Mouse (Mus musculus): ENCODE results near the gene Gm11639.

The Gm11639 gene

DNA sequence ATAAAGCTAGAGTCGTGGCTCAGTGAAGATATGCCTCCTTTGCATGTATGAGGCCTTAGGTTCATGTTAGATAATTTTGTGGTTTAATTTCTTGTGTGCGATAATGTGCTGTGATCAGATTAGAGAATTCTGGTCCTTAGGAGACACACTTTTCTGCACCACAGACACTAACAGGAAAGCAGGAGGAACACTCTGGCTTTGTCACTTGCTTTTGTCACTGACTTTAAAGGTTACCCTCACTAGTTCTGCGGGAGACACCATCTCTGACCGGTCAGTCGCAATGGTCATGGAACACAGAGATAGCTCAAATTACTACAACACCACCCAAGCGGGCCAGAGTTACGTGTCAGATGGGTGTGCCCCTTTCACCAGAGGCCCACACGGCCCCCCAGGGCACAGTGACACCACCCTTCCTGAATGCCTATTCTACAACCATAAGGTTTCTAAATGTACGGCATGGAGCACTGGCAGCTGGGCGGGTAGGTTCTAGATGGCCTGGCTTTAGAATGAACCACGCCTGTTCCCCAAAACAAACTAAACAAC lies 466.9 kb downstream of the Gm11639 start:
- no peak for DNase-seq (ENCODE audit: low spot score in 2 of 2)

DNA sequence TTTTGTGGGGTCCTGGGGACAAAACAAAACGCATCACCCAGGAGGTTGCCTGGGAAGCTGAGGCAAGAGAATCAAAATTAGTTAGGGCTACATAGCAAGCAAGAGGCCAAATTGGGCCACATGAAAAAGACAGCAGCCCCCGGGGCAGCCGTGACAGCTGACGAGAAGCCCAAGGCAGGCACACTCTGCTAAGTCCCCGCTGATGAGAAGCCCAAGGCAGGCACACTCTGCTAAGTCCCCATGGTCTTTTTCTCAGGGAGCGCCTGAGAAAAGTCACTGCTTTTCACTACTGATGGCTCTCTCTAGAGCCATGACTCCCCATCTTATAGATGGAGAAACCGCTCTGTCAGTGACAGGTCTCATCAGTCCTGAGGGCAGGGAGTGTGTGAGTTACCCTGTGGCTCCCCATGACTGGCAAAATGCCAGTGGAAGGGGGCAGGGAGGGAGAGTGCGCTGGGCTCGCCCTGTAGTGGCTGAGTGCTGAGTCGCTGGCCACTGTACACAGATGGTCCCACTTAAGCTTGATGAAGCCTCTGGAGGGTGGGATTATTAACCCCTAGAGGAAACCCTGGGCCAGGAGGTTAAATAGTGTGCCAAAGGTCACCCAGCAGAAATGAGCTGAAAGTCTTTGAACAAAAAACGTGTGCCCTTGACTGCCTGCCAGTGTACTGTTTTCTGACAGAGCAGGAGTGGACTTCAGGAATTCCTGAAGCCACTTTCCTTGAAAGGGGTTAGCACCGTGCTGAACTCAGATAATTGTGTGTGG lies 467.7 kb downstream of the Gm11639 start:
- DNase-seq (ENCODE audit: low spot score in 2 of 2), result peak; percentile 44 to 54

DNA sequence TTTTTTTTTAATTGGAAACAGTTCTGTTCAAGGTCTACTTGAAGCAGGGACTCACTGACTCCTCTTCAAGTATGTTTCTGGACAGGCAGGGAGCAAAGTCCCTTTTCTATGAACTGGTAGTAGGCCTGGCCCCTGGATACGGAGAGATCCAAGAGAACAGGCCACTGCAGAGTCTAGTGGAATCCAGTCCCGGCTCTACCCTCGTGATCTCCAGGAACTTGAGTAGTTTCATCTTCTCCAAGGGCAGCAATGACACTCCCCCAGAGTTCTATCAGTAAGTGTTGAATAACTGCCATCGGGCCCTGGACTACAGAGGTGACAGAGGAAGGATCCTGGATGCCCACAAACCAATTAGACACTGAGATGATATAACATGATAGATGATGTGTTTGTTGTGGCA lies 470.4 kb downstream of the Gm11639 start:
- DNase-seq (ENCODE audit: low spot score in 2 of 2), result no peak

DNA sequence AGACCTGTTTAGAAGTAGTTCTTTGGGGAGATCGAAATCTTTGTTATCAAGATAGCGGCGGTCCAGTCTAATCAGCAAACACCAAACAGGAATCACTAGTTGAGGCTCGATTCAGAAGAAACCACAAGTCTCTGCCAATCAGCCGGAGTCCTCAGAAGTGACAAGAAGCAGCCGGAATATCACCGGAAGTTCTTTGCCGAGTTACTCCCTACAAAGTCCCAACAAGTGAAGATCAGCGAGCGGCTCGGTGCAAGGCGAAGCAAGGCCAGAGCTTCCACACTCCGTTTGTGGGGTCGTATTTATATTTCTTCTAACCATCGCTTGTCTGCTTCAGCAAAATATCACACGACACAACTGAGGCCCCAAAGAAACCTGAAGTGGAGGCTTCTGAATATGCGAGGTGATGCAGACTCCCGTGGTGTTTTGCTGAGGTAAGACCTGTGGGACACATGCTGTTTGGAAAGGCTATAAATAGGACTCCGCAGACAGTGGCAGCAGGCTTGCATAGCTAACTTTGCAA lies 471.3 kb downstream of the Gm11639 start:
- no peak for DNase-seq (ENCODE audit: low spot score in 2 of 2)

DNA sequence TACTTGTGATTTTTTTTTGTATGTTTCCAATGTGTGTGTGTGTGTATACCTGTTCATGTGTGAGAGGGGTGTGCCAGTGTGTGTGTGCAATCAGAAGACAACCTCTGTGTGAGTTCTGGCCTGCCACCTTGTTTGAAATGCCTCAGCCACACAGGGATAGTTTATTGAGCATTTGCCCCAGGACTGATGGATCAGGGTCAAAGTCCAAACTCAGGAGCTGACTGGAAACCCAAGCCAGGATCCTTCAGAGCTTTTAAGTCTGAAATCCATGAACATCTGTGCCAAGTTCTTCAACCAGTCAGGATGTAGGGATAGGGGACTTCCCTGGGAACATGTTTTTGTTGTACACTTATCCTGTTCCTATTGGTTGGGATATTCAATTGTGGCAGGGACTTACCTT lies 472.5 kb downstream of the Gm11639 start:
- DNase-seq (ENCODE audit: low spot score in 2 of 2), result no peak

DNA sequence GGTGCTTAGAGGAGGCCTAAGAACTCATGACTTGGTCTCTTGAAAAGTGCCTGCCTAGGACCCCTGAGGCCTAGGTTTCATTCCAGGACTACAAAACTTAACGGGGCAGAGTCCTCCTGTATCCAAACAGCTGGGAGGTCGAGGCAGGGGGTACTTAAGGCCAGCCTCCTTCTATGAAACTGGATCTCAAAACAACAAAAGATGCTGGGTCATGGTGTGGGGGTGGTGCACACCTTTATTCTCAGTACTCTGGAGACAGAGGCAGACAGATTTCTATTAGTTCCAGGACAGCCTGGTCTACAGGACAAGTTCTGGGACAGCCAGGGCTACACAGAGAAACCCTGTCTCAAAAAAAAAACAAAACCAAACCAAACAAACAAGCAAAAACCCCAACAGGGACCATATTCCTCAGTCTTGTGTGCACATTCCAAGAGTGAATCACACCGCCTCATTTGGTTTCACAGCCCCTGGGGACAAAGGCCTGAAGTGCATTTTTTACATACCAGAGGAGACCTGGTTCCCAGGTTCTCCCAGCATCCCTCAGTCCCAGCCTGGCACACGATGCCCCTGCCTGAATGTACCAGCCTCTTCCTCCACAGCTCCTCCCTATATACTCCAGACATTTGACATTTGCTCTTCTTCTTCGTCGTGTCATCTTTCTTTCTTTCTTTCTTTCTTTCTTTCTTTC lies 474.3 kb downstream of the Gm11639 start:
- no peak for DNase-seq (ENCODE audit: low spot score in 2 of 2)

DNA sequence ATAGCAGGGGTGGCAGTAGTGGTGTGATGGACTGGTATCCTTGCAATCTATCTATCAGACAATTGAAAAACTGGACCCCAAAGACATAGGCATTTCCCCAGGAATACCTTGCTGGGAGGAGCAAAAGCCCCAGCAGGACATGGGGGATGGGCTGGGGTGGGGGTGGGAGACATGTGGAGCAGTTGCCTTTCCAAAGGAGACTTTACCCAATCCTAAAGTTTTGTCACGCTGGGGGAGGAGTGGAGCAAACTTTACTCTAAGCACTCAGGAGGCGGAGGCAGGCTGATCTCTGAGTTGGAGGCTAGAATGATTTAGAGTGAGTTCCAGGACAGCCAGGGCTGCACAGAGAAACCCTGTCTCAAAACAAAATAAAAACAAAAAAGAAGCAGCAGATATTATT lies 475.9 kb downstream of the Gm11639 start:
- no peak for DNase-seq (ENCODE audit: low spot score in 2 of 2)

DNA sequence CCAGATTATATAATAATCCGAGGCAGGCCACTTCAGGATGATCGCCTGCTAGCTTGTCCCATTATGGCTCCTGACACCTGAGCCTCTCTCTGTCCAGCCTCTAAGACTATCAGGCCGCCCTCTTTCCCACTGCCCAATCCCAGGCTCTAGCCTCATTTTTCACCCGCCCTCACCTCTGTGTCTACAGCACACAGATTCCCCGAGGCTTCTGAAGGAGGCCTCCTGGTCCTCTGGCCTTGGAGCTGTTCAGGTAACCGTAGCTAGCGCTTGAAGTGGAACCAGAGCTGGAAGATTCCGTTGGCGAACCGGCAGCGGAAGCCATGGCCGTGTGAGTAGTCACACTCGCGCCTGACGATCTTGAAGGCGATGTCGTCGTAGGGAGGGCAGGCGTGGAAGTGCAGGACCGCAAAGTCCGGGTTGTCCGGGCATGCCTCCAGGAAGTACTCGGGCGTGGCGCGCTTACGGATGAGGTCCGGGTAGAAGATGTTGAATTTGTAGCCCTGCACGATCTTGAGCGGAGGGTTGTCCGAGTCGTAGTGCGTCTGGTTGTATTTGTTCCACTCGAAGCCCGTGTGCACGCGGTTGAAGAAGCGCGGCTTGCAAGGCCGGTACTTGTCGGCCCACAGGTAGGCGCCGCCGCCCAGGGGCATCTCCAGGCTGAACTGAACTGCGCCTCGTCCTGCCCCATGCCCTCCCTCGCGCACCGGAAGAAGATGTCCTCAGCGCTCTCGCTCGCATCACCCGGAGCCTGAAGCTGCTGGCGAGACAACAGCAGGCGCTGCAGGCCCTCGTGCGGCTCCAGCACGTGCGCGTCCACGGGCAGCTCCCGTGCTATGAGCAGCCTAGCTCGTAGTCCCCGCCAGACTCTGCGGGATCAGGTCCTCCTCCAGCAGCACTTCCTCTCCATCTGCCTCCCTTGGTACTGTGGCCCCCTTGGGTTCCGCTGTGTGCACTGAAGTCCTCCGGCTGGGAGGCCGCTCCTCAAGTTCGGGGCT lies 479.3 kb downstream of the Gm11639 start:
- DNase-seq (ENCODE audit: low spot score in 2 of 2), result no peak

DNA sequence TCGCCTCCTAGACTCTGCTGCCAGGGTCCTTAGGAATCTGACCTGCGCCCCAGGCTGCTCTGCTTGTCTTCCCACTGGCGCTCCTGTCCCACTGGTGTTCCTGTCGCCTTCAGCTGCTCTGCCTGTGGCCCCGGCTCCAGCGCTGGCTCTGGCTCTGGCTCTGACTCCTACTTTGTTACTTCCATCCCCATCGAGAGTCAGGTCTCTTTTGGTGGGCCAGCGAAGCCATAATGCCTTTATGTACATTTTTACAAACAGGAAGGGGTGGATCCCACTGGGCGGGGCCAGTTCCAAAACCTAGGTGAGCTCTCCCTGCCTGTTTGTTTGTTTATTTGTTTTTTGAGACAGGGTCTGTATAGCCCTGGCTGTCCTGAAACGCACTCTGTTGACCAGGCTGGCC lies 481.3 kb downstream of the Gm11639 start:
- DNase-seq (ENCODE audit: low spot score in 2 of 2), result no peak
